Mouse (Mus musculus) C2C12 (cell line): ENCODE measurements at regions not wholly inside any gene's neighbourhood (a gene's known extent, or its start where the extent isn't known, plus 50 kb on each side); places are given as distances from the start of the nearest gene placed in this dataset.

ENCODE experiments used
- CEBPB ChIP-seq: IDR thresholded peaks from one replicate; pipeline ENCODE4 v1.6.1; 2011; ENCODE audit warnings: low read depth, mild to moderate bottlenecking, control low read depth, moderate library complexity
- CTCF ChIP-seq: IDR thresholded peaks from one replicate; pipeline ENCODE4 v1.5.1; 2011; ENCODE audit not compliant: control insufficient read depth, insufficient read depth, insufficient read length

DNA sequence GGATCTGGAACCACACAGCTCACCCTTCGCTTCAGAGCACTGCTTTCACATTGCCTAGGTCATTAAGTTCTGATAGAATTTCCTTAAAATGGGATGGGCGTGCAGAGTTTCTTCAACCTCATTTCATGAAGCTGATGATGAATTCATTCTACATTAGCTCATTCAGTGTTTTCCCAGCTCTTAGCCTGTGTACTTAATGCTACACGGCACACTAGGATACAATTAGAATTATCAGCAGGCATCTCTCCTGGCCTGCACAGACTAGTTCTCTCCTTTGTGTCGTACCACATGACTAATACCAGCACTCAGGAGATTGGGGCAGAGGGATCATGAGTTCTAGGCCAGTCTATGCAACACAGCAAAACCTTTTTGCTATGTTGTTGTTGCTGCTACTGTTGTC is 278.8 kb upstream of the Fat1 start:
- TF ChIP-seq CTCF, result no peak
- TF ChIP-seq CEBPB, result no peak
